Mouse (Mus musculus): ENCODE measurements at regions not wholly inside any gene's neighbourhood (a gene's known extent, or its start where the extent isn't known, plus 50 kb on each side); places are given as distances from the start of the nearest gene placed in this dataset.

DNA sequence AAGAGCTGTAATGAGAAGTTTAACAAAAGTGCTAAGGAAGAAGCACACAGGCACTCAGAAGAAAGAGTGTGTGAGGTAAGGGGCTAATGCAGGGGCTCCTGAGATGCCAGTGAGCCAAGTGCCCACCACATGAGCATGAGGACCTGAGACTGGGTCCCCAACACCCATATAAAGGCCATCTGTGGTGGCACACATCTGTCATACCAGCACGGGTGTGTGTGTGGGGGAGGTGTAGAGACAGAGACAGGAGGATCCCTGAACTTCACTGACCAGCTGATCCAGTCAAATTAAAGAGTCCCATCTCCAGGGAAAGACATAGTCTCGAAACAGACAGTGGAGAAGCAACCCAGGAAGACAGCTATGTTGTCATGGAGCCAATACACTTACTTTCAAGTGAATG, 70.6 kb upstream of the Gli2 start:
- H3K4me3 ChIP-seq, result no peak overlapping the region
- no peak overlapping the region for H3K27ac ChIP-seq
- 60% methylated on average over 2 of the region's 2 CpGs for WGBS (ENCODE audit: insufficient replicate concordance)
- no peaks in the 10 kb centered on the region for H3K9me3 ChIP-seq (replicated peaks)
- no peaks in the 10 kb centered on the region for H3K4me1 ChIP-seq
- no peak overlapping the region for H3K4me2 ChIP-seq
- H3K9ac ChIP-seq, result no peak overlapping the region
- ATAC-seq, result no peak
- no peaks in the 10 kb centered on the region for H3K27me3 ChIP-seq (replicated peaks)
- H3K36me3 ChIP-seq, result no peaks in the 10 kb centered on the region

- no peaks in the 10 kb centered on the region for H3K36me3 ChIP-seq
- no peak overlapping the region for H3K9ac ChIP-seq
- H3K4me1 ChIP-seq, result no peaks in the 10 kb centered on the region
- H3K4me2 ChIP-seq, result no peak overlapping the region
- no peaks in the 10 kb centered on the region for H3K9me3 ChIP-seq (replicated peaks)
- WGBS (ENCODE audit: insufficient replicate concordance), result 42% methylated on average over 3 of the region's 3 CpGs
- no peak for ATAC-seq
- no peaks in the 10 kb centered on the region for H3K27me3 ChIP-seq (replicated peaks)
- no peak overlapping the region for H3K4me3 ChIP-seq
- no peak overlapping the region for H3K27ac ChIP-seq
Observed at GRCm38 (mm10) chr1:119123402-119123801, 70.0 kb upstream of the Gli2 start.

GRCm38 (mm10) chr1:119122975-119123374, 69.6 kb upstream of the Gli2 start:
- Histone ChIP-seq H3K4me3 (no peak overlapping the region), H3K27me3 (replicated peaks) (no peaks in the 10 kb centered on the region), H3K36me3 (no peaks in the 10 kb centered on the region), H3K9ac (no peak overlapping the region), H3K4me2 (no peak overlapping the region), H3K9me3 (replicated peaks) (no peaks in the 10 kb centered on the region), H3K4me1 (no peaks in the 10 kb centered on the region), H3K27ac (no peak overlapping the region)
- no peak for ATAC-seq
- WGBS (ENCODE audit: insufficient replicate concordance), result 61% methylated on average over 6 of the region's 6 CpGs

- WGBS (ENCODE audit: insufficient replicate concordance), result 34% methylated on average over 8 of the region's 8 CpGs
- no peak overlapping the region for H3K27ac ChIP-seq
- H3K27me3 ChIP-seq (replicated peaks), result no peaks in the 10 kb centered on the region
- no peak overlapping the region for H3K4me2 ChIP-seq
- H3K9ac ChIP-seq, result no peak overlapping the region
- no peaks in the 10 kb centered on the region for H3K36me3 ChIP-seq
- no peaks in the 10 kb centered on the region for H3K4me1 ChIP-seq
- no peak; the same call in 1 of the 2 replicates for ATAC-seq
- H3K9me3 ChIP-seq (replicated peaks), result no peaks in the 10 kb centered on the region
- H3K4me3 ChIP-seq, result no peak overlapping the region
Observed at GRCm38 (mm10) chr1:119119863-119120569, 66.6 kb upstream of the Gli2 start.

DNA sequence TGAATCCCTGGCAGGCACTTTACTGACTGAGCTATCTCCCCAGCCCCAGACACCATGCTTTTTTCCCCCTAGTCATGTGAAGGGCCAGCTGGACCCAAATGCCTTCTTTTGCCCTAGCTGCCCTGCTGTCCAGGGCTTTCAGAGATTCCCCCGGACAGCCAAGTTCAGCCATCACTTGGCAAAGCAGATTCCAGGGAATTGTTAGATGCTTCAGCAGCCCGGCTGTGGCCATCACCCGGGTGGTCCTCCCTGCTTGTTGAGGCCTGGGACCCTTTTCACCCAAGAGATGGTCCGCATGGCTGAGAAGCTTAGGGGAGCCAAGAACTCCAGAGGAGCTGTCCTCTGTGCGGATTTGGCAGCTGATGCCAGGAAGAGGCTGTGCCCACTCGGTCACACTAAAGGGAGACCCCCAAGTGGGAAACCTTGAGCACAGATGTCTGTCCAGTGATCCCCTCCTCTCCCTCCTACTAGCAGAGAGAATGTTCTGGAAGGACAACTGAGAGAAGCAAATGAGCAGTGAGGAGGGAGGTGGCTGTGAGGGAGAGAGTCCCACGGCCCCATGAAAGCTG, 61.8 kb upstream of the Gli2 start:
- Histone ChIP-seq H3K27ac (no peak overlapping the region), H3K27me3 (replicated peaks) (no peaks in the 10 kb centered on the region), H3K4me1 (no peaks in the 10 kb centered on the region), H3K9me3 (replicated peaks) (no peaks in the 10 kb centered on the region), H3K4me3 (no peak overlapping the region), H3K9ac (no peak overlapping the region), H3K4me2 (no peak overlapping the region), H3K36me3 (no peaks in the 10 kb centered on the region)
- no peak for ATAC-seq
- 69% methylated on average over 7 of the region's 7 CpGs for WGBS (ENCODE audit: insufficient replicate concordance)

DNA sequence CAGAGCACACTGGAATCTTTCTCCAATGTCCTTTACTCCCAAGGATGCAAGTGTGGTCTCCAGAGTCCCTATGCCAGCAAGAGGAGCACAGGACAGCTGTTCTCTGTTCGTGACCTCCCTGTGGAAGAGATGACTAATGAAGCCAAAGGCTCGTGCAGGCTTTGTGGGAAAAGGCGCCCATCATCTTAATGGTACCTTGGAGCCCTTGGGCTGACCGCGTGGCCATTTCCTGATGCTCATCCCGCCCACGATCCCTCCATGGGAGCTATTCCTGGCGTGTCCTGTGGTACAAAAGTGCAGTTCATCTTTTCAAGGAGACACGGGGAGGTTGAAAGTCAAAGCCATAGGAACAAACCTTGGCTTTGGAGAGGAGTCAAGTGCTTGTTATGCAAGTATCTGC, 55.2 kb upstream of the Gli2 start:
- H3K4me2 ChIP-seq, result no peak overlapping the region
- H3K27me3 ChIP-seq (replicated peaks), result no peaks in the 10 kb centered on the region
- H3K9ac ChIP-seq, result no peak overlapping the region
- H3K4me1 ChIP-seq, result no peaks in the 10 kb centered on the region
- no peak for ATAC-seq
- H3K9me3 ChIP-seq (replicated peaks), result no peaks in the 10 kb centered on the region
- H3K36me3 ChIP-seq, result no peaks in the 10 kb centered on the region
- 72% methylated on average over 9 of the region's 9 CpGs for WGBS (ENCODE audit: insufficient replicate concordance)
- H3K27ac ChIP-seq, result no peak overlapping the region
- H3K4me3 ChIP-seq, result no peak overlapping the region

DNA sequence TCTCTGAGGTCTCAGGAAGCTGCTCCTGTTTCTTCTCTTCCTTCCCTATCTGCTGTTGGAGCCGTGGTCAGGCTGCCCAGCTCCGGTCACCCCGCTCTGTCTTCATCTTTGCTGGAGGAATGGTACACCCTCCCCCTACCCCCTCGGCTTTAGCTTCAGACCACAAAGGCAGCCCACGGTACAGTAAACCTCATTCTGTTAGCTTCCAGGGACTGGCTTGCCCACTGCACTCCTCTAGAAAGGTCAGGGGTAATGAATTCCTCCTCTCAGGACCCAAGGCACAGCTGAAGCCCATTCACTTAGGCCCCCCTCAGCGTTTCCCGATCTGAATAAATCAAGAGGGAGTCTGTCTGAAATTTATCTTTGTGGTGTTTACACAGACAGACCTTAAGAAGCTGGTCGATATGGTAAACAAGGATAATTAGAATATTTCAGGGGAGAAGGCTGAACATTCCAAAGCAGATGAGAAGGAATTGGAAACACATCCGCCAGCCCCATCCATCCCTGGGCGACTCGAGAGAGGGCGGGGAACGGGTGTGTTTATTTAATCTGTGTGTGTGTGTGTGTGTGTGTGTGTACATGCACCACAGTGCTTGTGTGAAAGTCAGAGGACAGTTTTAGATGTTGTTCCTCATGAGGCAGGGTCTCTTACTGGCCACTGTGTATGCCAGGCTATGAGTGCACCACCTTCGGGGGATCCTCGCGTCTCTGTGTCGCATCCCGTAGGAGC, 53.0 kb upstream of the Gli2 start:
- no peaks in the 10 kb centered on the region for H3K36me3 ChIP-seq
- ATAC-seq, result no peak

More for the DNA sequence above, 53.0 kb upstream of the Gli2 start:
- Histone ChIP-seq H3K9ac (no peak overlapping the region), H3K9me3 (replicated peaks) (no peaks in the 10 kb centered on the region), H3K27me3 (replicated peaks) (no peaks in the 10 kb centered on the region), H3K27ac (no peak overlapping the region), H3K4me1 (no peaks in the 10 kb centered on the region), H3K4me2 (no peak overlapping the region), H3K4me3 (no peak overlapping the region)
- 64% methylated on average over 18 of the region's 18 CpGs for WGBS (ENCODE audit: insufficient replicate concordance)
